Mouse (Mus musculus) kidney, postnatal 36 days (tissue): Measurements from ENCODE around the gene Naa50.

ENCODE experiments used
- DNase-seq, 2 experiments: peaks; one replicate each; pipeline ENCODE4 v3.0.0; 2021 to 2022; ENCODE audit warnings: mixed read lengths in 2 of 2

The Naa50 gene

GRCm38 (mm10) chr16:44205973-44206372 is 66.3 kb downstream of the Naa50 start:
- DNase-seq = no peak

GRCm38 (mm10) chr16:44210156-44211053 is 70.8 kb downstream of the Naa50 start:
- no peak for DNase-seq

- DNase-seq = no peak
These were observed 71.4 kb downstream of the Naa50 start for GRCm38 (mm10) chr16:44211054-44211414.

- DNase-seq = no peak
These were observed 73.1 kb downstream of the Naa50 start for GRCm38 (mm10) chr16:44212703-44213102.
